Mouse (Mus musculus) B cell, adult 2 months (primary cell): ENCODE results near the gene Nudt4.

Experiments
- DNase-seq, 2 experiments: peaks; one replicate each; pipeline ENCODE4 v3.0.0; 2022

Nudt4 gene

GRCm38 (mm10) chr10:95535399-95536221, 28.3 kb downstream of the Nudt4 start:
- DNase-seq, result no peak

- DNase-seq, result no peak
These were observed 30.6 kb downstream of the Nudt4 start for GRCm38 (mm10) chr10:95533382-95533781.

- no peak for DNase-seq
These were observed 31.0 kb downstream of the Nudt4 start for GRCm38 (mm10) chr10:95532916-95533315.

GRCm38 (mm10) chr10:95530551-95531121, 33.3 kb downstream of the Nudt4 start:
- no peak for DNase-seq

GRCm38 (mm10) chr10:95526495-95527122, 37.3 kb downstream of the Nudt4 start:
- DNase-seq, result no peak

- no peak for DNase-seq
These were observed 38.1 kb downstream of the Nudt4 start for GRCm38 (mm10) chr10:95525871-95526270.

GRCm38 (mm10) chr10:95525037-95525675, 38.8 kb downstream of the Nudt4 start:
- DNase-seq, result no peak

- no peak for DNase-seq
These were observed 46.3 kb downstream of the Nudt4 start for GRCm38 (mm10) chr10:95517656-95518055.

GRCm38 (mm10) chr10:95515293-95515931, 48.5 kb downstream of the Nudt4 start:
- peak; percentile 54 to 65 for DNase-seq

GRCm38 (mm10) chr10:95514656-95515292, 49.2 kb downstream of the Nudt4 start, which contains the start of gene Ube2n:
Ube2n (plus strand) TSS chr10:95515145.
- DNase-seq, result peak; percentile 96

GRCm38 (mm10) chr10:95513768-95514556, 50.0 kb downstream of the Nudt4 start:
- DNase-seq, result peak; percentile 8 to 15

- DNase-seq, result no peak
These were observed 51.3 kb downstream of the Nudt4 start for GRCm38 (mm10) chr10:95512635-95513034.

- no peak for DNase-seq
These were observed 54.7 kb downstream of the Nudt4 start for GRCm38 (mm10) chr10:95509263-95509662.

GRCm38 (mm10) chr10:95508793-95509192, 55.2 kb downstream of the Nudt4 start:
- DNase-seq, result no peak

GRCm38 (mm10) chr10:95508126-95508525, 55.8 kb downstream of the Nudt4 start:
- DNase-seq, result no peak

GRCm38 (mm10) chr10:95504341-95504740, 59.6 kb downstream of the Nudt4 start:
- DNase-seq, result no peak

- DNase-seq, result no peak
These were observed 60.3 kb downstream of the Nudt4 start for GRCm38 (mm10) chr10:95503443-95504235.

- peak; percentile 82 to 83 for DNase-seq
These were observed 62.4 kb downstream of the Nudt4 start, which contains the start of gene Mrpl42 for GRCm38 (mm10) chr10:95501463-95502081. Mrpl42 (minus strand) TSS chr10:95501940.

GRCm38 (mm10) chr10:95501033-95501432, 62.9 kb downstream of the Nudt4 start:
- no peak for DNase-seq
